8 mouse cellular contexts compared by ENCODE assay signal in genomic region chr19:40894071-40894506, GRCm38 (mm10). TPM values are rescaled to one million over a fixed set of nuclear protein-coding genes. Genes with fewer than 3 reads are reported as not detected.
DNase-seq lines count a peak whose midpoint lies in the region; ATAC-seq and TF ChIP-seq lines count a peak whose summit lies in the region.

No protein-coding gene starts in this region.

- peak overlapping the region; percentile 78 for H3K9ac ChIP-seq in forebrain, embryonic 13.5 days
- peak overlapping the region; percentile 74 for H3K9ac ChIP-seq in liver, embryonic 15.5 days

- peak; percentile 6 for DNase-seq in gastrocnemius, postnatal 14 days
- no peak for DNase-seq in gastrocnemius, postnatal 36 days
- DNase-seq in embryo, embryonic 10.5 days (ENCODE audit: low spot score), result no peak
- no peak for DNase-seq in kidney, adult 18-20 months
- no peak for DNase-seq in layer of hippocampus, adult 18-20 months (ENCODE audit: low spot score in 2 of 2)

- no peak for TF ChIP-seq CTCF in C2C12 (IDR thresholded peaks at IDR 0.05; ENCODE audit: control insufficient read depth, insufficient read depth, insufficient read length)

- H3K4me2 ChIP-seq in forebrain, embryonic 13.5 days, result peak overlapping the region; percentile 75
- peak overlapping the region; percentile 81 for H3K4me2 ChIP-seq in liver, embryonic 15.5 days

- H3K79me2 ChIP-seq in C2C12 (ENCODE audit: control insufficient read depth, insufficient read depth), result no peaks in the 10 kb centered on the region

- WGBS in forebrain, embryonic 13.5 days, result 48% methylated on average over 21 of the region's 21 CpGs
- 53% methylated on average over 21 of the region's 21 CpGs for WGBS in liver, embryonic 15.5 days (ENCODE audit: insufficient replicate concordance)

- peak; percentile 54; the same call in 1 of the 2 replicates for ATAC-seq in forebrain, embryonic 13.5 days
- ATAC-seq in liver, embryonic 15.5 days (ENCODE audit: insufficient read depth), result peak; percentile 36

- H3K9me3 ChIP-seq in forebrain, embryonic 13.5 days (replicated peaks), result no peaks in the 10 kb centered on the region
- 0 out of 2 replicates have a peak, but pooled peaks cover 5% of the 10 kb centered on the region for H3K9me3 ChIP-seq in liver, embryonic 15.5 days (replicated peaks)

- peaks cover 4% of the 10 kb centered on the region; the same call in 1 of the 2 replicates for H3K4me1 ChIP-seq in forebrain, embryonic 13.5 days
- peaks cover 11% of the 10 kb centered on the region for H3K4me1 ChIP-seq in liver, embryonic 15.5 days (replicated peaks)

- H3K27me3 ChIP-seq in C2C12 (ENCODE audit: control insufficient read depth, insufficient read depth, insufficient read length), result no peaks in the 10 kb centered on the region
- H3K27me3 ChIP-seq in forebrain, embryonic 13.5 days, result peaks cover 31% of the 10 kb centered on the region
- peaks cover 34% of the 10 kb centered on the region for H3K27me3 ChIP-seq in liver, embryonic 15.5 days

- no peak overlapping the region for H3ac ChIP-seq in C2C12 (ENCODE audit: control insufficient read depth, insufficient read length, low read depth)

- H3K27ac ChIP-seq in forebrain, embryonic 13.5 days, result peak overlapping the region; percentile 85
- peak overlapping the region; percentile 83 for H3K27ac ChIP-seq in liver, embryonic 15.5 days (replicated peaks)

- H3K79me3 ChIP-seq in C2C12 (ENCODE audit: low read depth), result no peaks in the 10 kb centered on the region

- H3K36me3 ChIP-seq in C2C12 (ENCODE audit: control insufficient read depth, insufficient read depth), result no peaks in the 10 kb centered on the region
- H3K36me3 ChIP-seq in forebrain, embryonic 13.5 days (ENCODE audit: poor library complexity, severe bottlenecking), result no peaks in the 10 kb centered on the region
- no peaks in the 10 kb centered on the region for H3K36me3 ChIP-seq in liver, embryonic 15.5 days (replicated peaks)

- H3K4me3 ChIP-seq in C2C12 (ENCODE audit: insufficient read depth, poor library complexity, severe bottlenecking), result peak overlapping the region; percentile 34
- H3K4me3 ChIP-seq in forebrain, embryonic 13.5 days, result peak overlapping the region; percentile 72
- H3K4me3 ChIP-seq in liver, embryonic 15.5 days (replicated peaks), result peak overlapping the region; percentile 82

- intact Hi-C loops in gastrocnemius, postnatal 14 days (cut with DNase I; ENCODE audit: low total_unique reads), result no loop called here
- intact Hi-C loops in gastrocnemius, postnatal 36 days (cut with DNase I), result loop anchor here (2.0 kb wide), 1 partner anchor 21 kb away; no protein-coding TSS in a partner anchor

TF ChIP-seq in C2C12, 6 proteins besides CTCF, POLR2A, EP300 and RAD21:
- TF ChIP-seq CEBPB (IDR thresholded peaks at IDR 0.05; ENCODE audit: low read depth) (no peak), MAX (IDR thresholded peaks at IDR 0.05) (no peak), MYOG (IDR thresholded peaks at IDR 0.05; ENCODE audit: control insufficient read depth, extremely low read depth, insufficient read length) (no peak), USF1 (IDR thresholded peaks at IDR 0.05; ENCODE audit: low read depth) (no peak), MYOD1 (IDR thresholded peaks at IDR 0.05; ENCODE audit: control insufficient read depth, insufficient read length, low read depth) (no peak), FOSL1 (IDR thresholded peaks at IDR 0.05; ENCODE audit: insufficient read depth, low read length, poor library complexity, severe bottlenecking) (no peak)

RNA-seq across cellular contexts. Expression of gene Zfp518a, which starts 0.4 kb away (rescaled TPM):
- total RNA-seq in gastrocnemius, postnatal 14 days (2021), result 1 to 10 TPM; 5.1 to 5.7 TPM
- total RNA-seq in gastrocnemius, postnatal 36 days (2021), result 1 to 10 TPM; 2.5 to 4.5 TPM
- polyA plus RNA-seq in C2C12 (2012; fragmentation: generic; extraction: Trizol), result 0.49 TPM
- 7.2 and 8.7 TPM in 2 replicates for polyA plus RNA-seq in forebrain, embryonic 13.5 days (2015; fragmentation: Nextera tagmentation; extraction: Ambion mirVana)
- polyA plus RNA-seq in liver, embryonic 15.5 days (2015; fragmentation: Nextera tagmentation; extraction: Ambion mirVana), result 3.3 and 3.6 TPM in 2 replicates
- total RNA-seq in layer of hippocampus, adult 18-20 months (2021), result 1 to 10 TPM; 5.4 to 7.6 TPM
